Mouse (Mus musculus) bone marrow, adult 2 months (tissue): ENCODE data around the gene 2210011C24Rik. TPM values are rescaled to one million over a fixed set of nuclear protein-coding genes. Genes with fewer than 3 reads are reported as not detected.

Source experiments
- H3K27ac ChIP-seq: fragments of 200-500 bp; 2 replicates; pipeline ENCODE4 v1.5.1; 2012; ENCODE audit warnings: low read depth, mild to moderate bottlenecking, control low read depth, inconsistent platforms, low read length; ENCODE audit not compliant: control insufficient read depth, poor library complexity, insufficient read depth
- H3K4me1 ChIP-seq: fragments of 200-500 bp; 2 replicates; pipeline ENCODE4 v1.6.1; 2011; ENCODE audit warnings: low read length; ENCODE audit not compliant: control insufficient read depth, insufficient read depth
- H3K4me3 ChIP-seq: fragments of 200-500 bp; replicated peaks from 2 replicates; pipeline ENCODE3; 2011; ENCODE audit warnings: mild to moderate bottlenecking, low read depth, low read length, control low read depth; ENCODE audit not compliant: control insufficient read depth
- CTCF ChIP-seq: fragments of 200-500 bp; IDR thresholded peaks from 2 replicates; pipeline ENCODE4 v1.5.1; 2011; ENCODE audit warnings: low read length, control low read depth; ENCODE audit not compliant: control insufficient read depth, insufficient read depth
- POLR2A ChIP-seq: fragments of 200-500 bp; IDR thresholded peaks from 2 replicates; pipeline ENCODE4 v1.6.1; 2011; ENCODE audit warnings: low read depth, mild to moderate bottlenecking, control low read depth, low read length, borderline replicate concordance; ENCODE audit not compliant: control insufficient read depth
- WGBS: fragments of 180-500 bp; shearing (Covaris S2); methylation state at CpG from one replicate; pipeline ENCODE4 v1.1.7; 2018; 5-methylcytosine and 5-hydroxymethylcytosine counted together
- polyA plus RNA-seq: library from polyadenylated mRNA; stranded (reverse); fragments of >200 nt; gene quantifications from 2 replicates; pipeline ENCODE4 v1.2.4, GENCODE M21; 2011; ENCODE audit warnings: low replicate concordance; ENCODE audit not compliant: missing spikeins, insufficient read depth, insufficient read length

The 2210011C24Rik gene
- polyA plus RNA-seq, 1 experiment, result not detected

GRCm38 (mm10) chr8:84027449-84027848 is 15.5 kb upstream of the 2210011C24Rik start:
- no peak overlapping the region for H3K4me3 ChIP-seq
- no peaks in the 10 kb centered on the region for H3K4me1 ChIP-seq
- TF ChIP-seq POLR2A (no peak), CTCF (no peak)
- H3K27ac ChIP-seq, result no peak overlapping the region
- 3% methylated on average over 10 of the region's 10 CpGs for WGBS

GRCm38 (mm10) chr8:84025863-84026262 is 13.9 kb upstream of the 2210011C24Rik start:
- Histone ChIP-seq H3K27ac (no peak overlapping the region), H3K4me3 (no peak overlapping the region)
- WGBS, result under 1% methylated on average over 41 of the region's 41 CpGs

GRCm38 (mm10) chr8:84024171-84024570 is 12.2 kb upstream of the 2210011C24Rik start:
- no peaks in the 10 kb centered on the region for H3K4me1 ChIP-seq
- TF ChIP-seq CTCF (peak; percentile 85), POLR2A (no peak)
- WGBS, result 21% methylated on average over 10 of the region's 10 CpGs
- H3K27ac ChIP-seq, result no peak overlapping the region
- H3K4me3 ChIP-seq, result no peak overlapping the region

More at GRCm38 (mm10) chr8:84025863-84026262, 13.9 kb upstream of the 2210011C24Rik start:
- TF ChIP-seq CTCF (no peak), POLR2A (no peak)
- H3K4me1 ChIP-seq, result no peaks in the 10 kb centered on the region

GRCm38 (mm10) chr8:84023631-84024030 is 11.7 kb upstream of the 2210011C24Rik start:
- Histone ChIP-seq H3K27ac (no peak overlapping the region), H3K4me3 (no peak overlapping the region), H3K4me1 (no peaks in the 10 kb centered on the region)
- 82% methylated on average over 1 of the region's 1 CpGs for WGBS
- TF ChIP-seq CTCF (no peak), POLR2A (no peak)

GRCm38 (mm10) chr8:84023085-84023484 is 11.1 kb upstream of the 2210011C24Rik start:
- Histone ChIP-seq H3K27ac (no peak overlapping the region), H3K4me1 (no peaks in the 10 kb centered on the region), H3K4me3 (no peak overlapping the region)
- 15% methylated on average over 5 of the region's 5 CpGs for WGBS
- TF ChIP-seq CTCF (no peak), POLR2A (no peak)

- Histone ChIP-seq H3K27ac (no peak overlapping the region), H3K4me3 (no peak overlapping the region), H3K4me1 (no peaks in the 10 kb centered on the region)
- TF ChIP-seq CTCF, result no peak
- no peak for TF ChIP-seq POLR2A
- 70% methylated on average over 12 of the region's 12 CpGs for WGBS
Measured at GRCm38 (mm10) chr8:84021569-84021968, 9.6 kb upstream of the 2210011C24Rik start.

GRCm38 (mm10) chr8:84021096-84021495 is 9.1 kb upstream of the 2210011C24Rik start, which contains the start of gene Palm3:
Gene Palm3, plus strand, starts transcription at chr8:84021471.
- TF ChIP-seq CTCF, result no peak
- TF ChIP-seq POLR2A, result no peak
- no peaks in the 10 kb centered on the region for H3K4me1 ChIP-seq
- WGBS, result 48% methylated on average over 18 of the region's 18 CpGs
- H3K27ac ChIP-seq, result no peak within 1 kb of the TSS
- H3K4me3 ChIP-seq, result no peak within 1 kb of the TSS

GRCm38 (mm10) chr8:84019738-84020137 is 7.8 kb upstream of the 2210011C24Rik start:
- no peak for TF ChIP-seq POLR2A
- TF ChIP-seq CTCF, result no peak
- 52% methylated on average over 9 of the region's 9 CpGs for WGBS
- no peaks in the 10 kb centered on the region for H3K4me1 ChIP-seq

GRCm38 (mm10) chr8:84015833-84016232 is 3.9 kb upstream of the 2210011C24Rik start:
- no peak for TF ChIP-seq CTCF
- TF ChIP-seq POLR2A, result no peak
- 92% methylated on average over 5 of the region's 5 CpGs for WGBS
- Histone ChIP-seq H3K4me1 (no peaks in the 10 kb centered on the region), H3K4me3 (no peak overlapping the region), H3K27ac (no peak overlapping the region)

More at GRCm38 (mm10) chr8:84019738-84020137, 7.8 kb upstream of the 2210011C24Rik start:
- no peak overlapping the region for H3K4me3 ChIP-seq
- H3K27ac ChIP-seq, result no peak overlapping the region
